In the genomic region with DNA sequence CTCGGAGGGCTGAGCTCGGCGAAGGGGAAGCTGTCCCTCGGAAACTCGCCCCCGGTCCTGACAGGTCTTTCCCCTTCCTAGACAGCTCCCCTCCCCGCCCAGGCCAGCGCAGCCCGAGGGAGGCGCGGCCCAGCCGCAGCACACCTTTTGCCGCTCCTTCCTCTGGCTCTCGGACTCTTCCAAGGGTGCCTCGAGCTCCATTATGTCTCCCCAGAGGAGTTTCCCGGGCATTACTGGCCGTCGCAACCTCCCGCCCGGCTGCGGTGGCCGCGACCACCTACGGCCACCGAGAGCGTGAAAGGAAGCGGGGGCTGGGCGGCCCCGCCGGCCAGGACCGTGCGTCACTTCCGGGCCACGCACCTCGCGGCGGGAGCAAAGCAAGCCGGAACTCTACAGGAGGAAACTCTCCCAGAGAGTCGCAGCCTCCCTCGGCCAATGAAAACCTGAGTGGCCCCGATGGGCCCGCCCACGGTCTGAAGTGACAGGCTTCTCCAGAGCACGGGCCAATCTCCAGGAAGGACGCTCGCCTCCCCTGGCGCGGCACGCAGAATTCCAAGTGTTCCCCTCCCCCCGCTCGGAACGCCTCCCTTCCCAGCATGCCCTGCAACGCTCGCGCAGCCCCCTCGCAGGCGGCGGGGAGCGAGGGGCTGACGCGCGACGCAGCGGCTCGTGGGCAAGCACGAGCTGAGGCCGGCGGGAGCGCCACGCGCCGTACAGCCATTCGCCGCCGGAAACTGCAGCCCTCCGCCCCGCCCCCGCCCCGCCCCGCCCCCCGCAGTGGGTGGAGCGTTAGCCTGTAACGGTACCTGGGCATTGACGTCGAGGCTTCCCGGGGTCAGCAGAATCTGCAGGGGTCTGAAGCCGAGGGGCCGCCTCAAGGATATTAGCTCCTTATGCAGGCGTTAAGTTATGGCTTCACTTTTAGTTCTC, we compare ENCODE assay signal across 8 mouse cellular contexts. TPM values are rescaled to one million over a fixed set of nuclear protein-coding genes. Genes with fewer than 3 reads are reported as not detected.
DNase-seq lines count a peak whose midpoint lies in the region; ATAC-seq and TF ChIP-seq lines count a peak whose summit lies in the region.

A gene (minus strand): TSS at position 338 of the 930 bp plus-strand sequence.

- peaks cover 35% of the 10 kb centered on the region for H3K79me2 ChIP-seq in CH12.LX (replicated peaks; ENCODE audit: control insufficient read depth, extremely low read depth, insufficient read depth, poor library complexity, severe bottlenecking)

- H3K4me2 ChIP-seq in CH12.LX (ENCODE audit: insufficient read depth, low read depth, poor library complexity, severe bottlenecking) = peak within 1 kb of the TSS; percentile 99
- peak within 1 kb of the TSS; percentile 64 for H3K4me2 ChIP-seq in forebrain, embryonic 11.5 days (ENCODE audit: low read depth, low read length, severe bottlenecking)
- H3K4me2 ChIP-seq in heart, embryonic 16.5 days (ENCODE audit: low read depth, low read length) = peak within 1 kb of the TSS; percentile 77
- peak within 1 kb of the TSS; percentile 89 for H3K4me2 ChIP-seq in liver, embryonic 15.5 days
- peak within 1 kb of the TSS; percentile 71 for H3K4me2 ChIP-seq in neural tube, embryonic 12.5 days (replicated peaks)

- H3K9me3 ChIP-seq in CH12.LX (replicated peaks; ENCODE audit: low read length) = no peaks in the 10 kb centered on the region
- no peaks in the 10 kb centered on the region for H3K9me3 ChIP-seq in forebrain, embryonic 11.5 days (ENCODE audit: control insufficient read depth, low read length)
- no peaks in the 10 kb centered on the region for H3K9me3 ChIP-seq in heart, embryonic 16.5 days (replicated peaks; ENCODE audit: control insufficient read depth, low read length)
- H3K9me3 ChIP-seq in liver, embryonic 15.5 days (replicated peaks) = no peaks in the 10 kb centered on the region
- H3K9me3 ChIP-seq in neural tube, embryonic 12.5 days = no peaks in the 10 kb centered on the region

- no peak for TF ChIP-seq CTCF in CH12.LX (conservative IDR thresholded peaks at IDR 0.05 in 1 of 2, IDR thresholded peaks at IDR 0.05 in 1 of 2; ENCODE audit: low read depth in 2 of 2, low read length in 2 of 2)

- peak within 1 kb of the TSS; percentile 81 for H3K27ac ChIP-seq in CH12.LX (ENCODE audit: insufficient read depth, low read depth)
- peak within 1 kb of the TSS; percentile 88 for H3K27ac ChIP-seq in forebrain, embryonic 11.5 days (ENCODE audit: low read depth, low read length)
- peak within 1 kb of the TSS; percentile 94 for H3K27ac ChIP-seq in heart, embryonic 16.5 days (ENCODE audit: low read length)
- H3K27ac ChIP-seq in liver, embryonic 15.5 days (replicated peaks) = peak within 1 kb of the TSS; percentile 91
- peak within 1 kb of the TSS; percentile 76 for H3K27ac ChIP-seq in neural tube, embryonic 12.5 days

- H3K27me3 ChIP-seq in CH12.LX (replicated peaks) = peaks cover 2% of the 10 kb centered on the region
- no peaks in the 10 kb centered on the region for H3K27me3 ChIP-seq in forebrain, embryonic 11.5 days (ENCODE audit: control insufficient read depth, insufficient read depth, low read length)
- H3K27me3 ChIP-seq in heart, embryonic 16.5 days (ENCODE audit: control insufficient read depth, insufficient read depth, low read length) = no peaks in the 10 kb centered on the region
- H3K27me3 ChIP-seq in liver, embryonic 15.5 days = no peaks in the 10 kb centered on the region
- no peaks in the 10 kb centered on the region for H3K27me3 ChIP-seq in neural tube, embryonic 12.5 days (replicated peaks)

- peak; percentile 100 for ATAC-seq in forebrain, embryonic 11.5 days (replicated peaks; ENCODE audit: low FRiP score)
- peak; percentile 99 for ATAC-seq in heart, embryonic 16.5 days (replicated peaks; ENCODE audit: extremely low read depth, insufficient read depth, low FRiP score)
- ATAC-seq in liver, embryonic 15.5 days (ENCODE audit: insufficient read depth) = peak; percentile 98
- ATAC-seq in neural tube, embryonic 12.5 days (ENCODE audit: low FRiP score, low read depth) = peak; percentile 100

- peak; percentile 91 for TF ChIP-seq POLR2A in CH12.LX (IDR thresholded peaks at IDR 0.05; ENCODE audit: low read depth, low read length)

- in situ Hi-C loops in CH12.LX (cut with MboI; ENCODE audit: low pct_ligation_motif_present, low pct_unique_long_range_greater_than_20kb, low sequenced_read_pairs) = no loop called here

- under 1% methylated on average over 75 of the region's 89 CpGs for WGBS in forebrain, embryonic 11.5 days
- under 1% methylated on average over 89 of the region's 89 CpGs for WGBS in heart, embryonic 16.5 days
- under 1% methylated on average over 88 of the region's 89 CpGs for WGBS in liver, embryonic 15.5 days (ENCODE audit: insufficient replicate concordance)
- under 1% methylated on average over 89 of the region's 89 CpGs for WGBS in neural tube, embryonic 12.5 days

- peak within 1 kb of the TSS; percentile 75 for H3K9ac ChIP-seq in CH12.LX (ENCODE audit: insufficient read depth, low read depth)
- H3K9ac ChIP-seq in forebrain, embryonic 11.5 days (ENCODE audit: low read length) = peak within 1 kb of the TSS; percentile 87
- peak within 1 kb of the TSS; percentile 95 for H3K9ac ChIP-seq in heart, embryonic 16.5 days (ENCODE audit: low read length)
- H3K9ac ChIP-seq in liver, embryonic 15.5 days = peak within 1 kb of the TSS; percentile 86
- peak within 1 kb of the TSS; percentile 85 for H3K9ac ChIP-seq in neural tube, embryonic 12.5 days

- H3K4me1 ChIP-seq in CH12.LX (ENCODE audit: control insufficient read depth in 1 of 2, insufficient read depth in 2 of 2) = peaks cover 8 to 17% of the 10 kb centered on the region in 2 experiments
- no peaks in the 10 kb centered on the region; the same call in 1 of the 2 replicates for H3K4me1 ChIP-seq in forebrain, embryonic 11.5 days (replicated peaks; ENCODE audit: control insufficient read depth, insufficient read depth, low read length)
- H3K4me1 ChIP-seq in heart, embryonic 16.5 days (ENCODE audit: control insufficient read depth, insufficient read depth, low read length) = peaks cover 8% of the 10 kb centered on the region
- H3K4me1 ChIP-seq in liver, embryonic 15.5 days (replicated peaks) = peaks cover 24% of the 10 kb centered on the region
- H3K4me1 ChIP-seq in neural tube, embryonic 12.5 days = peaks cover 13% of the 10 kb centered on the region

- dilution Hi-C loops in CH12.LX (cut with MboI; ENCODE audit: extremely low pct_ligation_motif_present, extremely low pct_unique_long_range_greater_than_20kb, low sequenced_read_pairs) = no loop called here

- TF ChIP-seq RAD21 in CH12.LX (IDR thresholded peaks at IDR 0.05; ENCODE audit: low read depth, low read length) = no peak

- peak within 1 kb of the TSS; percentile 83 to 97 (median 96) for H3K4me3 ChIP-seq in CH12.LX (replicated peaks in 1 of 3; ENCODE audit: low read depth in 2 of 3, low read length in 2 of 3, poor library complexity in 1 of 3)
- H3K4me3 ChIP-seq in forebrain, embryonic 11.5 days (ENCODE audit: low read depth, low read length) = peak within 1 kb of the TSS; percentile 94
- H3K4me3 ChIP-seq in heart, embryonic 16.5 days (ENCODE audit: low read length) = peak within 1 kb of the TSS; percentile 94
- H3K4me3 ChIP-seq in liver, embryonic 15.5 days (replicated peaks) = peak within 1 kb of the TSS; percentile 98
- H3K4me3 ChIP-seq in neural tube, embryonic 12.5 days = peak within 1 kb of the TSS; percentile 88

- DNase-seq in CH12.LX (ENCODE audit: extremely low read depth) = peak; percentile 98
- peak; percentile 95 for DNase-seq in c-Kit-positive CD71-positive TER-119-negative erythroid progenitor cells, embryonic 14.5 days (ENCODE audit: low read depth)
- DNase-seq in forebrain, embryonic 11.5 days (ENCODE audit: low spot score) = peak; percentile 100
- peak; percentile 99 for DNase-seq in kidney, postnatal 36 days
- peak; percentile 99 for DNase-seq in telencephalon, adult 2 months (ENCODE audit: low read depth, low spot score)

- H3K36me3 ChIP-seq in CH12.LX (replicated peaks in 1 of 2; ENCODE audit: control insufficient read depth in 1 of 2, insufficient read depth in 1 of 2, low read length in 1 of 2) = peaks cover 7 to 18% of the 10 kb centered on the region in 2 experiments
- no peaks in the 10 kb centered on the region for H3K36me3 ChIP-seq in forebrain, embryonic 11.5 days (ENCODE audit: control insufficient read depth, insufficient read depth, low read length)
- H3K36me3 ChIP-seq in heart, embryonic 16.5 days (ENCODE audit: control insufficient read depth, insufficient read depth) = peaks cover 6% of the 10 kb centered on the region
- peaks cover 7% of the 10 kb centered on the region for H3K36me3 ChIP-seq in liver, embryonic 15.5 days (replicated peaks)
- peaks cover 10% of the 10 kb centered on the region for H3K36me3 ChIP-seq in neural tube, embryonic 12.5 days

- no peak for TF ChIP-seq EP300 in CH12.LX (IDR thresholded peaks at IDR 0.05; ENCODE audit: low read length)

TF ChIP-seq in CH12.LX, 34 proteins besides CTCF, POLR2A, EP300 and RAD21 (continues in another document):
- TF ChIP-seq MAZ (IDR thresholded peaks at IDR 0.05; ENCODE audit: low read depth, low read length) (peak; percentile 55), SMC3 (IDR thresholded peaks at IDR 0.05; ENCODE audit: low read depth, low read length) (no peak), ETS1 (conservative IDR thresholded peaks at IDR 0.05; ENCODE audit: low read depth, low read length) (no peak), ZNF384 (IDR thresholded peaks at IDR 0.05; ENCODE audit: low read depth, low read length) (no peak), KAT2A (IDR thresholded peaks at IDR 0.05; ENCODE audit: insufficient replicate concordance, low read length) (no peak), JUND (conservative IDR thresholded peaks at IDR 0.05; ENCODE audit: low read depth, low read length) (no peak), POLR2AphosphoS2 (IDR thresholded peaks at IDR 0.05; ENCODE audit: low read depth, low read length) (no peak; the same call in none of the 2 replicates), MXI1 (IDR thresholded peaks at IDR 0.05; ENCODE audit: low read depth, low read length) (peak; percentile 94), JUN (IDR thresholded peaks at IDR 0.05; ENCODE audit: insufficient read depth, low read depth, low read length) (no peak), E2F4 (IDR thresholded peaks at IDR 0.05; ENCODE audit: insufficient replicate concordance, low read depth, low read length) (peak; percentile 72; the same call in 1 of the 2 replicates), MAFK (IDR thresholded peaks at IDR 0.05; ENCODE audit: insufficient replicate concordance, low read length) (no peak), ZC3H11A (IDR thresholded peaks at IDR 0.05; ENCODE audit: low read depth, low read length) (no peak)

RNA-seq across cellular contexts. Expression of the gene that starts here (rescaled TPM):
- total RNA-seq in CH12.LX (2012; rRNA removed) (47.2 and 50.5 TPM in 2 replicates), CH12.LX (2014; rRNA removed) (58.7 and 69.2 TPM in 2 replicates)
- polyA plus RNA-seq in CH12.LX (2012; ENCODE audit: insufficient read length, low read depth) = 73.5 and 74.4 TPM in 2 replicates
- 122 and 134 TPM in 2 replicates for polyA plus RNA-seq in forebrain, embryonic 11.5 days (2014; fragmentation: Nextera tagmentation; extraction: Ambion mirVana)
- 90.0 and 99.9 TPM in 2 replicates for polyA plus RNA-seq in heart, embryonic 16.5 days (2015; fragmentation: Nextera tagmentation; extraction: Ambion mirVana)
- polyA plus RNA-seq in liver, embryonic 15.5 days (2015; fragmentation: Nextera tagmentation; extraction: Ambion mirVana) = 35.2 and 35.9 TPM in 2 replicates
- polyA plus RNA-seq in neural tube, embryonic 12.5 days (2016; fragmentation: Nextera tagmentation; extraction: Ambion mirVana) = 109 and 112 TPM in 2 replicates

Comparison
In these comparisons a context has a peak if more than half of its experiments do, and no peak if none do; other contexts are left out.
1. Peak in every context shown above with its lines: DNase-seq, ATAC-seq, H3K4me3 ChIP-seq and H3K27ac ChIP-seq.